Mouse (Mus musculus) cerebellum, adult 11-12 months (tissue): ENCODE data around the gene Cdk2ap1.
"Not testable (repeated sequence)": the region's sequence is repeated elsewhere in the genome, so short reads cannot be mapped to it uniquely, and the experiment has no call there.

Experiments
- DNase-seq: peaks from one replicate; pipeline ENCODE4 v3.0.0; 2022

Gene Cdk2ap1

GRCm38 (mm10) chr5:124362982-124363381 is at the start of gene Cdk2ap1:
Gene Cdk2ap1, minus strand, starts transcription at chr5:124363082.
- DNase-seq = not testable (repeated sequence)

GRCm38 (mm10) chr5:124412163-124412562 is 49.3 kb upstream of the Cdk2ap1 start:
- DNase-seq = no peak

- no peak for DNase-seq
Observed at GRCm38 (mm10) chr5:124410808-124411207, 47.9 kb upstream of the Cdk2ap1 start.

GRCm38 (mm10) chr5:124393726-124394125 is 30.8 kb upstream of the Cdk2ap1 start:
- no peak for DNase-seq

GRCm38 (mm10) chr5:124392412-124392811 is 29.5 kb upstream of the Cdk2ap1 start:
- DNase-seq = no peak

- no peak for DNase-seq
Observed at GRCm38 (mm10) chr5:124387932-124388331, 25.1 kb upstream of the Cdk2ap1 start.

GRCm38 (mm10) chr5:124380121-124380520 is 17.2 kb upstream of the Cdk2ap1 start:
- no peak for DNase-seq

- DNase-seq = no peak
Observed at GRCm38 (mm10) chr5:124377149-124377548, 14.3 kb upstream of the Cdk2ap1 start.

- no peak for DNase-seq
Observed at GRCm38 (mm10) chr5:124376401-124376800, 13.5 kb upstream of the Cdk2ap1 start.

- no peak for DNase-seq
Observed at GRCm38 (mm10) chr5:124374298-124374697, 11.4 kb upstream of the Cdk2ap1 start.

GRCm38 (mm10) chr5:124366721-124367120 is 3.8 kb upstream of the Cdk2ap1 start:
- DNase-seq = no peak

GRCm38 (mm10) chr5:124365754-124366153 is 2.9 kb upstream of the Cdk2ap1 start:
- DNase-seq = no peak

GRCm38 (mm10) chr5:124364173-124364918 is 1.5 kb upstream of the Cdk2ap1 start:
- DNase-seq = no peak

GRCm38 (mm10) chr5:124359641-124360040 is 3.2 kb downstream of the Cdk2ap1 start:
- no peak for DNase-seq

GRCm38 (mm10) chr5:124356695-124357094 is 6.2 kb downstream of the Cdk2ap1 start:
- DNase-seq = no peak

GRCm38 (mm10) chr5:124355425-124355959 is 7.4 kb downstream of the Cdk2ap1 start:
- DNase-seq = peak; percentile 49

- peak; percentile 64 for DNase-seq
Observed at GRCm38 (mm10) chr5:124354574-124355424, 8.1 kb downstream of the Cdk2ap1 start.

- peak; percentile 64 for DNase-seq
Observed at GRCm38 (mm10) chr5:124353726-124354547, 8.9 kb downstream of the Cdk2ap1 start.

- peak; percentile 67 for DNase-seq
Observed at GRCm38 (mm10) chr5:124353011-124353725, 9.7 kb downstream of the Cdk2ap1 start.

GRCm38 (mm10) chr5:124352141-124352920 is 10.6 kb downstream of the Cdk2ap1 start:
- DNase-seq = peak; percentile 90

- no peak for DNase-seq
Observed at GRCm38 (mm10) chr5:124351604-124352003, 11.3 kb downstream of the Cdk2ap1 start.
